Mouse (Mus musculus) E14TG2a.4 (cell line): ENCODE measurements around the gene Tmem94.
"Not testable (repeated sequence)": the region's sequence is repeated elsewhere in the genome, so short reads cannot be mapped to it uniquely, and the experiment has no call there.

Experiments
- H3K27me3 ChIP-seq: 2 replicates; pipeline ENCODE4 v1.6.1; 2014; ENCODE audit warnings: low read length, control low read depth; ENCODE audit not compliant: insufficient read depth
- H3K36me3 ChIP-seq: 2 replicates; pipeline ENCODE4 v1.6.1; 2014; ENCODE audit warnings: low read length, control low read depth; ENCODE audit not compliant: insufficient read depth
- H3K4me1 ChIP-seq: replicated peaks from 2 replicates; pipeline ENCODE4 v1.6.1; 2014; ENCODE audit warnings: low read depth, low read length, control low read depth
- H3K4me3 ChIP-seq: replicated peaks from 2 replicates; pipeline ENCODE4 v1.5.1; 2014; ENCODE audit warnings: mild to moderate bottlenecking, low read length
- H3K9me3 ChIP-seq: 2 replicates; pipeline ENCODE4 v1.6.1; 2014; ENCODE audit warnings: low read length, control low read depth
- CTCF ChIP-seq: conservative IDR thresholded peaks from 2 replicates; pipeline ENCODE4 v1.5.1; 2014; ENCODE audit warnings: low read length
- NANOG ChIP-seq: IDR thresholded peaks from 2 replicates; pipeline ENCODE4 v1.6.1; 2014; ENCODE audit warnings: borderline replicate concordance, low read length, mixed read lengths
- POU5F1 ChIP-seq: IDR thresholded peaks from 2 replicates; pipeline ENCODE4 v1.6.1; 2014; ENCODE audit warnings: low read length, borderline replicate concordance

Gene Tmem94

GRCm38 (mm10) chr11:115741070-115741469 lies 24.2 kb upstream of the Tmem94 start:
- H3K4me3 ChIP-seq: no peak overlapping the region
- H3K36me3 ChIP-seq: no peaks in the 10 kb centered on the region
- H3K9me3 ChIP-seq: no peaks in the 10 kb centered on the region
- H3K27me3 ChIP-seq: 0 out of 2 replicates have a peak, but pooled peaks cover 2% of the 10 kb centered on the region
- no peak for TF ChIP-seq POU5F1
- TF ChIP-seq NANOG: no peak
- TF ChIP-seq CTCF: no peak
- H3K4me1 ChIP-seq: peaks cover 6% of the 10 kb centered on the region

GRCm38 (mm10) chr11:115742926-115743325 lies 22.3 kb upstream of the Tmem94 start:
- no peak overlapping the region for H3K4me3 ChIP-seq

GRCm38 (mm10) chr11:115744385-115744784 lies 20.8 kb upstream of the Tmem94 start:
- H3K9me3 ChIP-seq: no peaks in the 10 kb centered on the region
- peaks cover 6% of the 10 kb centered on the region; the same call in 1 of the 2 replicates for H3K27me3 ChIP-seq
- TF ChIP-seq POU5F1 (no peak), CTCF (no peak), NANOG (no peak)
- no peak overlapping the region for H3K4me3 ChIP-seq
- H3K36me3 ChIP-seq: no peaks in the 10 kb centered on the region
- peaks cover 18% of the 10 kb centered on the region for H3K4me1 ChIP-seq

More at GRCm38 (mm10) chr11:115742926-115743325, 22.3 kb upstream of the Tmem94 start:
- H3K27me3 ChIP-seq: 0 out of 2 replicates have a peak, but pooled peaks cover 2% of the 10 kb centered on the region
- H3K4me1 ChIP-seq: peaks cover 20% of the 10 kb centered on the region
- H3K36me3 ChIP-seq: no peaks in the 10 kb centered on the region
- H3K9me3 ChIP-seq: no peaks in the 10 kb centered on the region
- TF ChIP-seq CTCF (no peak), POU5F1 (no peak), NANOG (no peak)

- H3K4me3 ChIP-seq: no peak overlapping the region
- no peaks in the 10 kb centered on the region for H3K9me3 ChIP-seq
- H3K4me1 ChIP-seq: peaks cover 18% of the 10 kb centered on the region
- no peak for TF ChIP-seq POU5F1
- H3K27me3 ChIP-seq: peaks cover 6% of the 10 kb centered on the region; the same call in 1 of the 2 replicates
- H3K36me3 ChIP-seq: no peaks in the 10 kb centered on the region
Observed at GRCm38 (mm10) chr11:115746109-115746508, 19.1 kb upstream of the Tmem94 start.

- Histone ChIP-seq H3K4me3 (no peak overlapping the region), H3K4me1 (peaks cover 18% of the 10 kb centered on the region), H3K36me3 (no peaks in the 10 kb centered on the region), H3K27me3 (peaks cover 6% of the 10 kb centered on the region; the same call in 1 of the 2 replicates), H3K9me3 (no peaks in the 10 kb centered on the region)
- TF ChIP-seq NANOG (no peak), POU5F1 (no peak), CTCF (no peak)
Observed at GRCm38 (mm10) chr11:115746762-115747161, 18.5 kb upstream of the Tmem94 start.

- peaks cover 6% of the 10 kb centered on the region; the same call in 1 of the 2 replicates for H3K27me3 ChIP-seq
- TF ChIP-seq NANOG (no peak), CTCF (no peak), POU5F1 (no peak)
- H3K4me3 ChIP-seq: no peak overlapping the region
- no peaks in the 10 kb centered on the region for H3K9me3 ChIP-seq
- peaks cover 18% of the 10 kb centered on the region for H3K4me1 ChIP-seq
- no peaks in the 10 kb centered on the region for H3K36me3 ChIP-seq
Observed at GRCm38 (mm10) chr11:115747351-115747750, 17.9 kb upstream of the Tmem94 start.

GRCm38 (mm10) chr11:115749834-115750233 lies 15.4 kb upstream of the Tmem94 start:
- Histone ChIP-seq H3K4me3 (no peak overlapping the region), H3K9me3 (no peaks in the 10 kb centered on the region)
- TF ChIP-seq POU5F1: no peak
- no peak for TF ChIP-seq CTCF
- no peak for TF ChIP-seq NANOG

GRCm38 (mm10) chr11:115751725-115752124 lies 13.5 kb upstream of the Tmem94 start:
- TF ChIP-seq NANOG (no peak), POU5F1 (no peak), CTCF (no peak)
- peaks cover 3% of the 10 kb centered on the region; the same call in 1 of the 2 replicates for H3K27me3 ChIP-seq
- no peaks in the 10 kb centered on the region for H3K9me3 ChIP-seq
- H3K36me3 ChIP-seq: no peaks in the 10 kb centered on the region
- peaks cover 20% of the 10 kb centered on the region for H3K4me1 ChIP-seq
- no peak overlapping the region for H3K4me3 ChIP-seq

More at GRCm38 (mm10) chr11:115749834-115750233, 15.4 kb upstream of the Tmem94 start:
- Histone ChIP-seq H3K36me3 (no peaks in the 10 kb centered on the region), H3K27me3 (peaks cover 3% of the 10 kb centered on the region; the same call in 1 of the 2 replicates), H3K4me1 (peaks cover 23% of the 10 kb centered on the region)

- TF ChIP-seq CTCF: no peak
- TF ChIP-seq NANOG: no peak
- no peak for TF ChIP-seq POU5F1
- H3K36me3 ChIP-seq: no peaks in the 10 kb centered on the region
- peaks cover 12% of the 10 kb centered on the region for H3K4me1 ChIP-seq
- H3K9me3 ChIP-seq: no peaks in the 10 kb centered on the region
- H3K4me3 ChIP-seq: peak overlapping the region; percentile 63
- peaks cover 3% of the 10 kb centered on the region; the same call in 1 of the 2 replicates for H3K27me3 ChIP-seq
Observed at GRCm38 (mm10) chr11:115752653-115753052, 12.6 kb upstream of the Tmem94 start.

- no peak overlapping the region for H3K4me3 ChIP-seq
- no peaks in the 10 kb centered on the region for H3K9me3 ChIP-seq
- no peaks in the 10 kb centered on the region for H3K27me3 ChIP-seq
- TF ChIP-seq POU5F1 (no peak), NANOG (no peak), CTCF (no peak)
- H3K36me3 ChIP-seq: no peaks in the 10 kb centered on the region
- peaks cover 5% of the 10 kb centered on the region; the same call in 1 of the 2 replicates for H3K4me1 ChIP-seq
Observed at GRCm38 (mm10) chr11:115753485-115753884, 11.7 kb upstream of the Tmem94 start.

GRCm38 (mm10) chr11:115762176-115762575 lies 3.1 kb upstream of the Tmem94 start:
- H3K27me3 ChIP-seq, H3K36me3 ChIP-seq, H3K9me3 ChIP-seq, H3K4me3 ChIP-seq: not testable (repeated sequence)
- peaks cover 27% of the 10 kb centered on the region for H3K4me1 ChIP-seq
